Mouse (Mus musculus): ENCODE measurements around the gene Vsig8.

DNA sequence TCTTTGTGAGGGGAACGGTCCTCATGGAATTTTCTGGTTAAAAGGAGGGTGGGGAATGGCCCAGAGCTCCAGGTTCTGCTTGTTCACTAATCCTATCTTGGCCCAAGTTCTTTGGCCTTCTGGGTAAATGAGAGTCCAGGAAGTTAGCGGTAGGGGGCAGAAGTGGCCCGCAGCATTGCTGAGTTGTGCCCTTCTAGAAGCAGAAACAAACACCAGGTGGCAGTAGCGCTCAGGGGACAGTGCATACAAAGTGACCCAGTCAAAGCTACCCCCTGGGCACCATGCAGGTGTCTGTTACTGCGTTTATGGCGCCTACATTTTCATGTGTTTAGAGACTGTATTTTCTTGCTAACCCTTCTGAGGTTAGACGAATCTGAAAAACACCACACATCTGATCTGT is 27.0 kb upstream of the Vsig8 start:
- TF ChIP-seq CTCF (IDR thresholded peaks at IDR 0.05) (peak; percentile 100), EP300 (IDR thresholded peaks at IDR 0.05) (no peak)
